Mouse (Mus musculus) kidney, embryonic 14.5 days (tissue): ENCODE measurements around the gene Npas3. TPM values are rescaled to one million over a fixed set of nuclear protein-coding genes. Genes with fewer than 3 reads are reported as not detected.

Experiments used
- ATAC-seq: fragments of 200-750 bp; cut with Nextera tagmentation; 2 replicates; pipeline ENCODE4 v1.8.0; 2017; ENCODE audit warnings: moderate number of reproducible peaks, mild to moderate bottlenecking, moderate TSS enrichment, moderate library complexity; ENCODE audit not compliant: low FRiP score, low TSS enrichment
- H3K27ac ChIP-seq: fragments of 300-500 bp; sonication (generic); 2 replicates; pipeline ENCODE4 v1.5.1; 2014; ENCODE audit warnings: low read depth, mild to moderate bottlenecking, low read length, moderate library complexity, mixed read lengths
- H3K27me3 ChIP-seq: fragments of 300-500 bp; sonication (generic); 2 replicates; pipeline ENCODE4 v1.6.1; 2014; ENCODE audit warnings: mild to moderate bottlenecking, low read length; ENCODE audit not compliant: control insufficient read depth, insufficient read depth
- H3K36me3 ChIP-seq: fragments of 300-500 bp; sonication (generic); 2 replicates; pipeline ENCODE4 v1.6.1; 2014; ENCODE audit warnings: low read length, mixed read lengths; ENCODE audit not compliant: control insufficient read depth, insufficient read depth
- H3K4me1 ChIP-seq: fragments of 300-500 bp; sonication (generic); 2 replicates; pipeline ENCODE4 v1.6.1; 2014; ENCODE audit warnings: low read length, mixed read lengths; ENCODE audit not compliant: control insufficient read depth, insufficient read depth
- H3K4me2 ChIP-seq: fragments of 300-500 bp; sonication (generic); replicated peaks from 2 replicates; pipeline ENCODE4 v1.6.1; 2014; ENCODE audit warnings: low read depth, mild to moderate bottlenecking, low read length
- H3K4me3 ChIP-seq: fragments of 300-500 bp; sonication (generic); 2 replicates; pipeline ENCODE4 v1.5.1; 2014; ENCODE audit warnings: mild to moderate bottlenecking, low read length
- H3K9ac ChIP-seq: fragments of 300-500 bp; sonication (generic); 2 replicates; pipeline ENCODE4 v1.6.1; 2014; ENCODE audit warnings: low read depth, mild to moderate bottlenecking, low read length, moderate library complexity
- H3K9me3 ChIP-seq: fragments of 300-500 bp; sonication (generic); 2 replicates; pipeline ENCODE4 v1.6.1; 2016; ENCODE audit warnings: low read length; ENCODE audit not compliant: control insufficient read depth
- WGBS: fragments of 180-500 bp; shearing (Covaris S2); extraction: QIAGEN DNeasy Blood & Tissue Kit; methylation state at CpG from one replicate; pipeline ENCODE4 v1.1.7; 2014; 5-methylcytosine and 5-hydroxymethylcytosine counted together
- polyA plus RNA-seq: library from polyadenylated mRNA; unstranded; fragments of >200 nt; fragmentation: Nextera tagmentation; extraction: Ambion mirVana; gene quantifications from 2 replicates; pipeline ENCODE4 v1.2.1, GENCODE M21; 2014

Npas3 gene
- polyA plus RNA-seq, 1 experiment from 2014 or later: 3.2 TPM

- H3K4me3 ChIP-seq: no peak overlapping the region
- no peaks in the 10 kb centered on the region for H3K36me3 ChIP-seq
- 62% methylated on average over 4 of the region's 4 CpGs for WGBS
- no peak overlapping the region for H3K4me2 ChIP-seq
- ATAC-seq: no peak
- H3K9ac ChIP-seq: no peak overlapping the region
- no peaks in the 10 kb centered on the region for H3K27me3 ChIP-seq
- H3K27ac ChIP-seq: no peak overlapping the region
- H3K9me3 ChIP-seq: no peaks in the 10 kb centered on the region
- H3K4me1 ChIP-seq: no peaks in the 10 kb centered on the region
These were observed 621.5 kb downstream of the Npas3 start for GRCm38 (mm10) chr12:53869981-53870380.

- ATAC-seq: peak; percentile 46; the same call in 1 of the 2 replicates
- Histone ChIP-seq H3K4me1 (no peaks in the 10 kb centered on the region), H3K27me3 (no peaks in the 10 kb centered on the region), H3K36me3 (no peaks in the 10 kb centered on the region), H3K4me3 (no peak overlapping the region), H3K27ac (no peak overlapping the region), H3K9me3 (no peaks in the 10 kb centered on the region), H3K9ac (no peak overlapping the region), H3K4me2 (no peak overlapping the region)
- 51% methylated on average over 3 of the region's 3 CpGs for WGBS
These were observed 626.7 kb downstream of the Npas3 start for GRCm38 (mm10) chr12:53875226-53875625.

GRCm38 (mm10) chr12:53876693-53877092 is 628.2 kb downstream of the Npas3 start:
- Histone ChIP-seq H3K4me2 (no peak overlapping the region), H3K9ac (no peak overlapping the region), H3K36me3 (no peaks in the 10 kb centered on the region), H3K4me1 (no peaks in the 10 kb centered on the region), H3K4me3 (no peak overlapping the region), H3K27me3 (no peaks in the 10 kb centered on the region), H3K27ac (no peak overlapping the region), H3K9me3 (no peaks in the 10 kb centered on the region)
- WGBS: 61% methylated on average over 5 of the region's 5 CpGs
- ATAC-seq: no peak

GRCm38 (mm10) chr12:53881684-53882083 is 633.2 kb downstream of the Npas3 start:
- H3K27me3 ChIP-seq: no peaks in the 10 kb centered on the region
- 93% methylated on average over 4 of the region's 4 CpGs for WGBS
- no peak overlapping the region for H3K9ac ChIP-seq
- no peaks in the 10 kb centered on the region for H3K36me3 ChIP-seq
- H3K4me1 ChIP-seq: no peaks in the 10 kb centered on the region
- no peak overlapping the region for H3K4me3 ChIP-seq
- H3K9me3 ChIP-seq: no peaks in the 10 kb centered on the region
- H3K4me2 ChIP-seq: no peak overlapping the region
- no peak overlapping the region for H3K27ac ChIP-seq
- ATAC-seq: no peak

GRCm38 (mm10) chr12:53882863-53883262 is 634.4 kb downstream of the Npas3 start:
- 88% methylated on average over 8 of the region's 8 CpGs for WGBS
- Histone ChIP-seq H3K4me3 (no peak overlapping the region), H3K4me1 (no peaks in the 10 kb centered on the region), H3K27ac (no peak overlapping the region), H3K27me3 (no peaks in the 10 kb centered on the region), H3K4me2 (no peak overlapping the region), H3K9me3 (no peaks in the 10 kb centered on the region), H3K9ac (no peak overlapping the region), H3K36me3 (no peaks in the 10 kb centered on the region)
- ATAC-seq: no peak

GRCm38 (mm10) chr12:53888624-53889023 is 640.1 kb downstream of the Npas3 start:
- no peaks in the 10 kb centered on the region for H3K4me1 ChIP-seq
- WGBS: 81% methylated on average over 4 of the region's 4 CpGs
- no peak for ATAC-seq

GRCm38 (mm10) chr12:53895909-53896308 is 647.4 kb downstream of the Npas3 start:
- no peaks in the 10 kb centered on the region for H3K4me1 ChIP-seq
- no peak for ATAC-seq
- no peak overlapping the region for H3K9ac ChIP-seq
- no peaks in the 10 kb centered on the region for H3K27me3 ChIP-seq
- 88% methylated on average over 5 of the region's 5 CpGs for WGBS
- H3K4me3 ChIP-seq: no peak overlapping the region
- H3K4me2 ChIP-seq: no peak overlapping the region
- no peaks in the 10 kb centered on the region for H3K9me3 ChIP-seq
- no peak overlapping the region for H3K27ac ChIP-seq
- H3K36me3 ChIP-seq: no peaks in the 10 kb centered on the region

More at GRCm38 (mm10) chr12:53888624-53889023, 640.1 kb downstream of the Npas3 start:
- Histone ChIP-seq H3K4me3 (no peak overlapping the region), H3K4me2 (no peak overlapping the region), H3K36me3 (no peaks in the 10 kb centered on the region), H3K9ac (no peak overlapping the region), H3K27ac (no peak overlapping the region), H3K27me3 (no peaks in the 10 kb centered on the region), H3K9me3 (no peaks in the 10 kb centered on the region)

GRCm38 (mm10) chr12:53908761-53909160 is 660.3 kb downstream of the Npas3 start:
- no peak for ATAC-seq
- no peaks in the 10 kb centered on the region for H3K9me3 ChIP-seq
- no peak overlapping the region for H3K9ac ChIP-seq
- H3K4me1 ChIP-seq: no peaks in the 10 kb centered on the region
- H3K27me3 ChIP-seq: no peaks in the 10 kb centered on the region
- H3K4me2 ChIP-seq: no peak overlapping the region
- H3K27ac ChIP-seq: no peak overlapping the region
- H3K4me3 ChIP-seq: no peak overlapping the region
- no peaks in the 10 kb centered on the region for H3K36me3 ChIP-seq
- WGBS: 73% methylated on average over 8 of the region's 8 CpGs

GRCm38 (mm10) chr12:53910192-53910591 is 661.7 kb downstream of the Npas3 start:
- Histone ChIP-seq H3K4me3 (no peak overlapping the region), H3K9ac (no peak overlapping the region), H3K36me3 (no peaks in the 10 kb centered on the region), H3K27me3 (no peaks in the 10 kb centered on the region), H3K4me2 (no peak overlapping the region), H3K9me3 (no peaks in the 10 kb centered on the region), H3K27ac (no peak overlapping the region), H3K4me1 (no peaks in the 10 kb centered on the region)
- WGBS: 80% methylated on average over 2 of the region's 2 CpGs
- ATAC-seq: no peak
